Mouse (Mus musculus): ENCODE results near the gene Zic3. TPM values are rescaled to one million over a fixed set of nuclear protein-coding genes. Genes with fewer than 3 reads are reported as not detected.

Zic3 gene
- polyA plus RNA-seq (2014; fragmentation: Nextera tagmentation; extraction: Ambion mirVana) = not detected in 2 replicates

- Histone ChIP-seq H3K9ac (ENCODE audit: low read depth, low read length) (no peak within 1 kb of the TSS), H3K4me3 (ENCODE audit: low read depth, low read length) (no peak within 1 kb of the TSS), H3K4me1 (ENCODE audit: control insufficient read depth, insufficient read depth, low read length) (no peaks in the 10 kb centered on the region), H3K4me2 (no peak within 1 kb of the TSS), H3K36me3 (ENCODE audit: control insufficient read depth, insufficient read depth, low read length) (no peaks in the 10 kb centered on the region), H3K27me3 (ENCODE audit: control insufficient read depth, insufficient read depth, low read length) (peaks cover 53% of the 10 kb centered on the region), H3K27ac (ENCODE audit: low read depth, low read length) (no peak within 1 kb of the TSS), H3K9me3 (replicated peaks; ENCODE audit: control insufficient read depth, low read length) (no peaks in the 10 kb centered on the region)
- ATAC-seq (replicated peaks; ENCODE audit: insufficient number of reproducible peaks, low FRiP score, low TSS enrichment) = no peak
- WGBS (ENCODE audit: insufficient replicate concordance) = 81% methylated on average over 2 of the region's 2 CpGs
Measured at GRCm38 (mm10) chrX:58022400-58022799, at the start of gene Zic3. TSS of gene Zic3 (plus strand) at chrX:58022700.

- 73% methylated on average over 4 of the region's 4 CpGs for WGBS (ENCODE audit: insufficient replicate concordance)
- H3K4me3 ChIP-seq (ENCODE audit: low read depth, low read length) = no peak overlapping the region
- ATAC-seq (replicated peaks; ENCODE audit: insufficient number of reproducible peaks, low FRiP score, low TSS enrichment) = no peak
- H3K36me3 ChIP-seq (ENCODE audit: control insufficient read depth, insufficient read depth, low read length) = no peaks in the 10 kb centered on the region
- H3K4me2 ChIP-seq = no peak overlapping the region
- H3K27ac ChIP-seq (ENCODE audit: low read depth, low read length) = no peak overlapping the region
- H3K27me3 ChIP-seq (ENCODE audit: control insufficient read depth, insufficient read depth, low read length) = no peaks in the 10 kb centered on the region
- H3K4me1 ChIP-seq (ENCODE audit: control insufficient read depth, insufficient read depth, low read length) = no peaks in the 10 kb centered on the region
- H3K9ac ChIP-seq (ENCODE audit: low read depth, low read length) = no peak overlapping the region
- H3K9me3 ChIP-seq (replicated peaks; ENCODE audit: control insufficient read depth, low read length) = no peaks in the 10 kb centered on the region
Measured at GRCm38 (mm10) chrX:57982351-57982750, 40.1 kb upstream of the Zic3 start.

GRCm38 (mm10) chrX:57987455-57988109, 34.9 kb upstream of the Zic3 start:
- no peak overlapping the region for H3K27ac ChIP-seq (ENCODE audit: low read depth, low read length)
- WGBS (ENCODE audit: insufficient replicate concordance) = 79% methylated on average over 10 of the region's 10 CpGs
- H3K36me3 ChIP-seq (ENCODE audit: control insufficient read depth, insufficient read depth, low read length) = no peaks in the 10 kb centered on the region
- no peak overlapping the region for H3K4me3 ChIP-seq (ENCODE audit: low read depth, low read length)
- H3K27me3 ChIP-seq (ENCODE audit: control insufficient read depth, insufficient read depth, low read length) = no peaks in the 10 kb centered on the region
- no peak overlapping the region for H3K4me2 ChIP-seq
- no peaks in the 10 kb centered on the region for H3K4me1 ChIP-seq (ENCODE audit: control insufficient read depth, insufficient read depth, low read length)
- no peak for ATAC-seq (replicated peaks; ENCODE audit: insufficient number of reproducible peaks, low FRiP score, low TSS enrichment)
- H3K9me3 ChIP-seq (replicated peaks; ENCODE audit: control insufficient read depth, low read length) = no peaks in the 10 kb centered on the region
- H3K9ac ChIP-seq (ENCODE audit: low read depth, low read length) = no peak overlapping the region

- Histone ChIP-seq H3K4me2 (no peak overlapping the region), H3K4me1 (ENCODE audit: control insufficient read depth, insufficient read depth, low read length) (no peaks in the 10 kb centered on the region), H3K36me3 (ENCODE audit: control insufficient read depth, insufficient read depth, low read length) (no peaks in the 10 kb centered on the region), H3K27ac (ENCODE audit: low read depth, low read length) (no peak overlapping the region), H3K4me3 (ENCODE audit: low read depth, low read length) (no peak overlapping the region), H3K27me3 (ENCODE audit: control insufficient read depth, insufficient read depth, low read length) (peaks cover 45% of the 10 kb centered on the region), H3K9me3 (replicated peaks; ENCODE audit: control insufficient read depth, low read length) (no peaks in the 10 kb centered on the region), H3K9ac (ENCODE audit: low read depth, low read length) (no peak overlapping the region)
- ATAC-seq (replicated peaks; ENCODE audit: insufficient number of reproducible peaks, low FRiP score, low TSS enrichment) = no peak
- WGBS (ENCODE audit: insufficient replicate concordance) = 54% methylated on average over 5 of the region's 5 CpGs
Measured at GRCm38 (mm10) chrX:58013391-58013790, 9.1 kb upstream of the Zic3 start.

- Histone ChIP-seq H3K4me2 (no peak overlapping the region), H3K4me1 (ENCODE audit: control insufficient read depth, insufficient read depth, low read length) (no peaks in the 10 kb centered on the region), H3K9me3 (replicated peaks; ENCODE audit: control insufficient read depth, low read length) (no peaks in the 10 kb centered on the region), H3K27me3 (ENCODE audit: control insufficient read depth, insufficient read depth, low read length) (peaks cover 51% of the 10 kb centered on the region), H3K36me3 (ENCODE audit: control insufficient read depth, insufficient read depth, low read length) (no peaks in the 10 kb centered on the region), H3K27ac (ENCODE audit: low read depth, low read length) (no peak overlapping the region), H3K9ac (ENCODE audit: low read depth, low read length) (no peak overlapping the region), H3K4me3 (ENCODE audit: low read depth, low read length) (no peak overlapping the region)
- 14% methylated on average over 12 of the region's 12 CpGs for WGBS (ENCODE audit: insufficient replicate concordance)
- ATAC-seq (replicated peaks; ENCODE audit: insufficient number of reproducible peaks, low FRiP score, low TSS enrichment) = no peak
Measured at GRCm38 (mm10) chrX:58014093-58014492, 8.4 kb upstream of the Zic3 start.

GRCm38 (mm10) chrX:58014761-58015160, 7.7 kb upstream of the Zic3 start:
- Histone ChIP-seq H3K9ac (ENCODE audit: low read depth, low read length) (no peak overlapping the region), H3K4me1 (ENCODE audit: control insufficient read depth, insufficient read depth, low read length) (no peaks in the 10 kb centered on the region), H3K4me2 (no peak overlapping the region), H3K36me3 (ENCODE audit: control insufficient read depth, insufficient read depth, low read length) (no peaks in the 10 kb centered on the region), H3K9me3 (replicated peaks; ENCODE audit: control insufficient read depth, low read length) (no peaks in the 10 kb centered on the region), H3K27ac (ENCODE audit: low read depth, low read length) (no peak overlapping the region), H3K4me3 (ENCODE audit: low read depth, low read length) (no peak overlapping the region), H3K27me3 (ENCODE audit: control insufficient read depth, insufficient read depth, low read length) (peaks cover 54% of the 10 kb centered on the region)
- 19% methylated on average over 13 of the region's 13 CpGs for WGBS (ENCODE audit: insufficient replicate concordance)
- no peak for ATAC-seq (replicated peaks; ENCODE audit: insufficient number of reproducible peaks, low FRiP score, low TSS enrichment)

GRCm38 (mm10) chrX:58015336-58015945, 7.1 kb upstream of the Zic3 start:
- ATAC-seq (replicated peaks; ENCODE audit: insufficient number of reproducible peaks, low FRiP score, low TSS enrichment) = no peak
- no peaks in the 10 kb centered on the region for H3K4me1 ChIP-seq (ENCODE audit: control insufficient read depth, insufficient read depth, low read length)
- whole genome bisulfite sequencing (ENCODE audit: insufficient replicate concordance) = 16% methylated on average over 29 of the region's 29 CpGs
- H3K27ac ChIP-seq (ENCODE audit: low read depth, low read length) = no peak overlapping the region
- H3K27me3 ChIP-seq (ENCODE audit: control insufficient read depth, insufficient read depth, low read length) = peaks cover 61% of the 10 kb centered on the region
- H3K4me3 ChIP-seq (ENCODE audit: low read depth, low read length) = peak overlapping the region; percentile 18
- H3K9me3 ChIP-seq (replicated peaks; ENCODE audit: control insufficient read depth, low read length) = no peaks in the 10 kb centered on the region
- H3K36me3 ChIP-seq (ENCODE audit: control insufficient read depth, insufficient read depth, low read length) = no peaks in the 10 kb centered on the region
- peak overlapping the region; percentile 38 for H3K4me2 ChIP-seq
- no peak overlapping the region for H3K9ac ChIP-seq (ENCODE audit: low read depth, low read length)

- ATAC-seq (replicated peaks; ENCODE audit: insufficient number of reproducible peaks, low FRiP score, low TSS enrichment) = no peak
- 18% methylated on average over 24 of the region's 24 CpGs for WGBS (ENCODE audit: insufficient replicate concordance)
Measured at GRCm38 (mm10) chrX:58018720-58019119, 3.8 kb upstream of the Zic3 start.

More at GRCm38 (mm10) chrX:58018720-58019119, 3.8 kb upstream of the Zic3 start:
- peaks cover 65% of the 10 kb centered on the region for H3K27me3 ChIP-seq (ENCODE audit: control insufficient read depth, insufficient read depth, low read length)
- no peak overlapping the region for H3K4me2 ChIP-seq
- H3K36me3 ChIP-seq (ENCODE audit: control insufficient read depth, insufficient read depth, low read length) = no peaks in the 10 kb centered on the region
- no peak overlapping the region for H3K4me3 ChIP-seq (ENCODE audit: low read depth, low read length)
- no peak overlapping the region for H3K27ac ChIP-seq (ENCODE audit: low read depth, low read length)
- H3K9ac ChIP-seq (ENCODE audit: low read depth, low read length) = no peak overlapping the region
- H3K9me3 ChIP-seq (replicated peaks; ENCODE audit: control insufficient read depth, low read length) = no peaks in the 10 kb centered on the region
- H3K4me1 ChIP-seq (ENCODE audit: control insufficient read depth, insufficient read depth, low read length) = no peaks in the 10 kb centered on the region

All from heart, embryonic 11.5 days (tissue).